Comparison of ENCODE assay signal across 9 mouse cellular contexts in the genomic region with DNA sequence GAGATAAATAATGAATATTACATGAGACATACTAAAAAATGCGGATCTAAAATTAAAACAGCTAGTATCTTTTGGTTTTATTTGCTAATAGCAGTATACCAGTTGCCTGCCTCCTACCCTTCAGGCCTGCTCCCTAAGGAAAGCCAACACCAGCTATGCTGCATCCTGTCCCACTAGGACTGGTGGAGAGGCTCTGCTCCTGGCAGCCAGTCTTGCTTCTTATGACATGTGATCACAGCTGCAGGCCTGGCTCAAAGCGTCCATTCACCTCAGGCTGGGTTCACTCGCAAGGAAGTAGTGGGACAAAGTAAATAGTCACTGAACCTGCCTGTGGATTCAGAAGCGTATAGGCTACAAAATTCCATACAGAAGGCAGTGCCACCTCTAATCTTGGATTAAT. TPM values are rescaled to one million over a fixed set of nuclear protein-coding genes. Genes with fewer than 3 reads are reported as not detected.
DNase-seq lines count a peak whose midpoint lies in the region; ATAC-seq and TF ChIP-seq lines count a peak whose summit lies in the region.
"Had no signal": no experiment of that assay in that cellular context is flagged by ENCODE, and none has a peak within 500 bp of the region (broad histone marks: within the 10 kb centered on the region; RNA-seq: fewer than 3 reads in every experiment).

No protein-coding gene starts in this region.

- no peaks in the 10 kb centered on the region for H3K4me1 ChIP-seq in kidney, embryonic 14.5 days (ENCODE audit: control insufficient read depth, insufficient read depth, low read length)

- H3K9me3 ChIP-seq in kidney, embryonic 14.5 days (ENCODE audit: control insufficient read depth, low read length) = no peaks in the 10 kb centered on the region
- H3K9me3 ChIP-seq: heart, embryonic 13.5 days; lung, embryonic 15.5 days had no signal

- ATAC-seq in kidney, embryonic 14.5 days (ENCODE audit: low FRiP score, low TSS enrichment) = no peak

- no peaks in the 10 kb centered on the region for H3K27me3 ChIP-seq in kidney, embryonic 14.5 days (ENCODE audit: control insufficient read depth, insufficient read depth, low read length)
- H3K27me3 ChIP-seq: lung, embryonic 15.5 days had no signal

- DNase-seq in kidney, adult 18-20 months = peak; percentile 52
- peak; percentile 91 for DNase-seq in gastrocnemius, adult 2 months
- peak; percentile 76 to 81 for DNase-seq in heart, postnatal 14 days
- peak; percentile 66 for DNase-seq in lung, postnatal 14 days
- no peak for DNase-seq in left cerebral cortex, adult 2 months (ENCODE audit: extremely low spot score in 1 of 2, low spot score in 2 of 2)
- DNase-seq in Muller cell, postnatal 12 days (ENCODE audit: inconsistent ontology term) = no peak

- no peak overlapping the region for H3K9ac ChIP-seq in kidney, embryonic 14.5 days (ENCODE audit: low read depth, low read length)
- H3K9ac ChIP-seq: heart, embryonic 13.5 days; lung, embryonic 15.5 days had no signal

- no peak overlapping the region for H3K4me3 ChIP-seq in kidney, embryonic 14.5 days (ENCODE audit: low read length)
- peak overlapping the region; percentile 17; the same call in 1 of the 2 replicates for H3K4me3 ChIP-seq in gastrocnemius, adult 2 months
- H3K4me3 ChIP-seq in left cerebral cortex, adult 2 months = no peak overlapping the region
- H3K4me3 ChIP-seq: heart, embryonic 13.5 days; lung, embryonic 15.5 days had no signal

- intact Hi-C loops in gastrocnemius, adult 2 months (cut with DNase I) = loop anchor here (5.0 kb wide), 1 partner anchor 82 kb away; no protein-coding TSS in a partner anchor
- intact Hi-C loops in heart, postnatal 14 days (cut with DNase I) = no loop called here
- intact Hi-C loops in left cerebral cortex, adult 2 months (cut with DNase I) = no loop called here

- H3K27ac ChIP-seq in kidney, embryonic 14.5 days (ENCODE audit: low read depth, low read length) = no peak overlapping the region
- peak overlapping the region; percentile 92 for H3K27ac ChIP-seq in gastrocnemius, adult 2 months
- no peak overlapping the region; the same call in 1 of the 2 replicates for H3K27ac ChIP-seq in left cerebral cortex, adult 2 months
- H3K27ac ChIP-seq: heart, embryonic 13.5 days; lung, embryonic 15.5 days had no signal

- WGBS in kidney, embryonic 14.5 days = 80% methylated on average over 4 of the region's 4 CpGs

- H3K36me3 ChIP-seq in kidney, embryonic 14.5 days (ENCODE audit: control insufficient read depth, insufficient read depth, low read length) = no peaks in the 10 kb centered on the region
- H3K36me3 ChIP-seq: heart, embryonic 13.5 days; lung, embryonic 15.5 days had no signal

- H3K4me2 ChIP-seq in kidney, embryonic 14.5 days (replicated peaks; ENCODE audit: low read depth, low read length) = no peak overlapping the region
- H3K4me2 ChIP-seq: heart, embryonic 13.5 days; lung, embryonic 15.5 days had no signal

- TF ChIP-seq CTCF in gastrocnemius, adult 2 months (IDR thresholded peaks at IDR 0.05) = no peak
- no peak for TF ChIP-seq CTCF in left cerebral cortex, adult 2 months (IDR thresholded peaks at IDR 0.05)

RNA-seq across cellular contexts. Expression of a gene that starts 3.4 kb away (rescaled TPM):
- polyA plus RNA-seq in kidney, embryonic 14.5 days (2014; fragmentation: Nextera tagmentation; extraction: Ambion mirVana) = 1.1 and 1.9 TPM in 2 replicates
- 1 to 10 TPM; 3.2 to 5.0 TPM for total RNA-seq in gastrocnemius, adult 2 months (2021)
- 1 to 10 TPM; 5.9 to 7.0 TPM for total RNA-seq in heart, postnatal 14 days (2021)
- total RNA-seq in left cerebral cortex, adult 2 months (2021) = 1 to 10 TPM in 1 of 2 experiments, under 1 TPM in 1; 0.65 to 1.8 TPM

RNA-seq across cellular contexts. Expression of a gene that starts 11.1 kb away (rescaled TPM):
- 7.0 and 10.2 TPM in 2 replicates for polyA plus RNA-seq in kidney, embryonic 14.5 days (2014; fragmentation: Nextera tagmentation; extraction: Ambion mirVana)
- total RNA-seq in gastrocnemius, adult 2 months (2021) = 10 to 100 TPM; 24.2 to 29.0 TPM
- 10 to 100 TPM; 54.3 to 59.2 TPM for total RNA-seq in heart, postnatal 14 days (2021)
- 10 to 100 TPM; 67.8 to 81.4 TPM for total RNA-seq in left cerebral cortex, adult 2 months (2021)

RNA-seq across cellular contexts. Expression of a gene that starts 28.2 kb away (rescaled TPM):
- polyA plus RNA-seq in kidney, embryonic 14.5 days (2014; fragmentation: Nextera tagmentation; extraction: Ambion mirVana) = 2.0 and 3.5 TPM in 2 replicates
- under 1 TPM; 0.20 to 0.23 TPM for total RNA-seq in gastrocnemius, adult 2 months (2021)
- total RNA-seq in heart, postnatal 14 days (2021) = 10 to 100 TPM in 1 of 2 experiments, 1 to 10 TPM in 1; 8.9 to 10.2 TPM
- under 1 TPM; 0.45 to 0.49 TPM for total RNA-seq in left cerebral cortex, adult 2 months (2021)

Comparison
In these comparisons a context has a peak if more than half of its experiments do, and no peak if none do; other contexts are left out.
1. DNase-seq: peak in kidney, adult 18-20 months (single experiment), gastrocnemius, adult 2 months (single experiment), heart, postnatal 14 days (2 of 2) and lung, postnatal 14 days (single experiment); none in left cerebral cortex, adult 2 months (0 of 2) and Muller cell, postnatal 12 days (single experiment).
2. RNA of a gene that starts 28.2 kb away (total RNA-seq): 8.9 to 10.2 TPM in heart, postnatal 14 days; 0.45 to 0.49 TPM in left cerebral cortex, adult 2 months and 0.20 to 0.23 TPM in gastrocnemius, adult 2 months; every median in the first group is over 4 times any median in the second.